Mouse (Mus musculus): ENCODE data around the gene Gm49318. TPM values are rescaled to one million over a fixed set of nuclear protein-coding genes. Genes with fewer than 3 reads are reported as not detected.

Gm49318 gene
- polyA plus RNA-seq, 1 experiment = not detected

DNA sequence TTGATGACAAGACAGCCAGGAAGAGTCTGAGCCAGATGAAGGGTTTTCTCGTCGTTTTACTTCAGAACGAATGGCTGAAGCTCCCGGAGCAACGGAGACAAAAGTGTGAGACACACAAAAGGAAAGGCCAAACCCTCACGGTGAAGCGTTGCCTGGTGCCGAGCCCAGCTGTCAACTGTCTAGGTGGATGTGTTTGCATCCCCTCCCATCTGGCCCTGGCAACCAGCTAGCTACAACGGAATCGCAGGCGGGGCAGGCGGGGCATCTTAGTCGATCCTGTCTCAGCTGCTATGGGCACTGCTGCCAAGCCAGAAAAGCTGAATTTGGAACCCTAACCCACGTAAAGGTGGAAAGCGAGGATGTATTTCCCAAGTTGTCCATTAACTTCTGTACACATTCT is 45.0 kb upstream of the Gm49318 start:
- Histone ChIP-seq H3K79me2 (ENCODE audit: control insufficient read depth, insufficient read depth) (peaks cover 14% of the 10 kb centered on the region), H3K27me3 (ENCODE audit: control insufficient read depth, insufficient read depth, insufficient read length) (peaks cover 9% of the 10 kb centered on the region), H3K4me3 (peak overlapping the region; percentile 44), H3K4me2 (ENCODE audit: low read depth) (peak overlapping the region; percentile 70), H3ac (ENCODE audit: control insufficient read depth, insufficient read length) (peak overlapping the region; percentile 24), H3K36me3 (ENCODE audit: control insufficient read depth, insufficient read depth) (peaks cover 7% of the 10 kb centered on the region)
- TF ChIP-seq REST (IDR thresholded peaks at IDR 0.05; ENCODE audit: insufficient read depth, insufficient read length) (no peak), POLR2AphosphoS2 (IDR thresholded peaks at IDR 0.05; ENCODE audit: insufficient read length, low read depth) (no peak), MYOG (IDR thresholded peaks at IDR 0.05; ENCODE audit: control insufficient read depth in 1 of 3, insufficient read depth in 1 of 3, insufficient read length in 2 of 3, low read depth in 2 of 3) (no peak), SRF (IDR thresholded peaks at IDR 0.05; ENCODE audit: control insufficient read depth, insufficient read length, low read depth) (no peak), MAX (IDR thresholded peaks at IDR 0.05; ENCODE audit: low read depth) (no peak), CEBPB (IDR thresholded peaks at IDR 0.05; ENCODE audit: insufficient read depth, poor library complexity, severe bottlenecking) (no peak), TCF12 (IDR thresholded peaks at IDR 0.05; ENCODE audit: insufficient read depth, poor library complexity, severe bottlenecking) (no peak), E2F4 (IDR thresholded peaks at IDR 0.05; ENCODE audit: insufficient read depth) (no peak), USF1 (IDR thresholded peaks at IDR 0.05; ENCODE audit: low read depth) (no peak), TCF3 (IDR thresholded peaks at IDR 0.05; ENCODE audit: insufficient read length, low read depth) (no peak), MYOD1 (IDR thresholded peaks at IDR 0.05; ENCODE audit: control insufficient read depth in 1 of 3, insufficient read length in 2 of 3, low read depth in 2 of 3) (no peak), POLR2A (IDR thresholded peaks at IDR 0.05; ENCODE audit: insufficient read length, low read depth) (no peak)

- Histone ChIP-seq H3K27me3 (ENCODE audit: control insufficient read depth, insufficient read depth, insufficient read length) (peaks cover 9% of the 10 kb centered on the region), H3K4me3 (peak overlapping the region; percentile 44), H3K79me2 (ENCODE audit: control insufficient read depth, insufficient read depth) (peaks cover 14% of the 10 kb centered on the region), H3K36me3 (ENCODE audit: control insufficient read depth, insufficient read depth) (peaks cover 7% of the 10 kb centered on the region), H3K4me2 (ENCODE audit: low read depth) (peak overlapping the region; percentile 70), H3ac (ENCODE audit: control insufficient read depth, insufficient read length) (no peak overlapping the region)
- TF ChIP-seq SRF (IDR thresholded peaks at IDR 0.05; ENCODE audit: control insufficient read depth, insufficient read length, low read depth) (no peak), MYOG (IDR thresholded peaks at IDR 0.05; ENCODE audit: control insufficient read depth in 1 of 3, insufficient read depth in 1 of 3, insufficient read length in 2 of 3, low read depth in 2 of 3) (no peak), E2F4 (IDR thresholded peaks at IDR 0.05; ENCODE audit: insufficient read depth) (no peak), TCF3 (IDR thresholded peaks at IDR 0.05; ENCODE audit: insufficient read length, low read depth) (no peak), USF1 (IDR thresholded peaks at IDR 0.05; ENCODE audit: low read depth) (no peak), MAX (IDR thresholded peaks at IDR 0.05; ENCODE audit: low read depth) (no peak), TCF12 (IDR thresholded peaks at IDR 0.05; ENCODE audit: insufficient read depth, poor library complexity, severe bottlenecking) (no peak), POLR2AphosphoS2 (IDR thresholded peaks at IDR 0.05; ENCODE audit: insufficient read length, low read depth) (no peak), MYOD1 (IDR thresholded peaks at IDR 0.05; ENCODE audit: control insufficient read depth in 1 of 3, insufficient read length in 2 of 3, low read depth in 2 of 3) (no peak), CEBPB (IDR thresholded peaks at IDR 0.05; ENCODE audit: insufficient read depth, poor library complexity, severe bottlenecking) (no peak), POLR2A (IDR thresholded peaks at IDR 0.05; ENCODE audit: insufficient read length, low read depth) (no peak), REST (IDR thresholded peaks at IDR 0.05; ENCODE audit: insufficient read depth, insufficient read length) (no peak)
Observed at GRCm38 (mm10) chr9:22115635-22116034, 44.6 kb upstream of the Gm49318 start.

DNA sequence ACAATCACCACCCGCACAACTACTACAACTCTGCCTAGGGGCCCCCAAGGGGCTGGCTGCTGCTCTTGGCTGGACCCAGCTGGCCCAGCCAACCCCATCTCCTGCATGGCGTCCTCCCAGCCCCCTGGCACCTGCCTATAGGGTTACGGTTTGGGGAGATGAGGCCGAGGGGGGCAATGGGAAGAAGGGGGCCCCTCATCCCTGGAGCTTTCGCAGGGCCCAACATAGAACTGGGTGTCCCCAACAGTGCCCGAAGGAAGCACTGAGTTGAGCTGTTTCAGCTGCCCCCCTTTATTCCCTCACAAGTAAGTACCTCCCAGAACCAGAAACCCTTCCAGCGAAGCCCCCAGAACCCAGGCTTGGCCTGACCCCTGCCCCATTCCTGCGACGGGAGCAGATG is 37.1 kb upstream of the Gm49318 start:
- H3K79me2 ChIP-seq (ENCODE audit: control insufficient read depth, insufficient read depth) = no peaks in the 10 kb centered on the region
- H3ac ChIP-seq (ENCODE audit: control insufficient read depth, insufficient read length) = no peak overlapping the region
- H3K27me3 ChIP-seq (ENCODE audit: control insufficient read depth, insufficient read depth, insufficient read length) = no peaks in the 10 kb centered on the region
- no peak overlapping the region for H3K4me2 ChIP-seq (ENCODE audit: low read depth)
- TF ChIP-seq TCF12 (IDR thresholded peaks at IDR 0.05; ENCODE audit: insufficient read depth, poor library complexity, severe bottlenecking) (no peak), MAX (IDR thresholded peaks at IDR 0.05; ENCODE audit: low read depth) (no peak), TCF3 (IDR thresholded peaks at IDR 0.05; ENCODE audit: insufficient read length, low read depth) (no peak), MYOD1 (IDR thresholded peaks at IDR 0.05; ENCODE audit: control insufficient read depth in 1 of 3, insufficient read length in 2 of 3, low read depth in 2 of 3) (no peak), POLR2AphosphoS2 (IDR thresholded peaks at IDR 0.05; ENCODE audit: insufficient read length, low read depth) (no peak), E2F4 (IDR thresholded peaks at IDR 0.05; ENCODE audit: insufficient read depth) (no peak)
- H3K4me3 ChIP-seq = no peak overlapping the region
- H3K36me3 ChIP-seq (ENCODE audit: control insufficient read depth, insufficient read depth) = peaks cover 3% of the 10 kb centered on the region

DNA sequence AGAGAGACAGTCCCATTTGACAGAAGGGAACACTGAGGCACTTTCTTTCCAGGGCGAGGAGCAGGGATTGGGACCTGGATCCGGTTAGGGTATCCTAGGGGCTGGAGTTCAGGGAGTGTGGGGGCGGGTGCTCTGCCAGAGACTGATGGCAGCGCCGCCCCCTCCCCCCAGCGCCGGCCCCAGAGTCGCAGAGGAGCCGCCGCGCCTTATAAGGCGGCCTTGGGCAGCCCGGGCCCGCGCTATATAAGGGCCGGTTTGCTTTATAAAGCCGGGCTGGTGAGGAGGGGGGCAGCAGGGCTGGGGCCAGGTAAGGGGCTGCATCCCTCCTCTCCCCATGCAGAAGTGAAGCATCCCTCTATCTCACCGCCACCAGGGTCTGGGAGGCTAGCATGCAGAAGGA is 28.9 kb upstream of the Gm49318 start:
- Histone ChIP-seq H3ac (ENCODE audit: control insufficient read depth, insufficient read length) (no peak overlapping the region), H3K36me3 (ENCODE audit: control insufficient read depth, insufficient read depth) (no peaks in the 10 kb centered on the region), H3K27me3 (ENCODE audit: control insufficient read depth, insufficient read depth, insufficient read length) (no peaks in the 10 kb centered on the region), H3K79me2 (ENCODE audit: control insufficient read depth, insufficient read depth) (no peaks in the 10 kb centered on the region), H3K4me3 (no peak overlapping the region), H3K4me2 (ENCODE audit: low read depth) (peak overlapping the region; percentile 45)
- no peak for TF ChIP-seq TCF12 (IDR thresholded peaks at IDR 0.05; ENCODE audit: insufficient read depth, poor library complexity, severe bottlenecking)
- no peak for TF ChIP-seq MYOG (IDR thresholded peaks at IDR 0.05; ENCODE audit: control insufficient read depth in 1 of 3, insufficient read depth in 1 of 3, insufficient read length in 2 of 3, low read depth in 2 of 3)
- no peak for TF ChIP-seq POLR2AphosphoS2 (IDR thresholded peaks at IDR 0.05; ENCODE audit: insufficient read length, low read depth)
- peak; percentile 57 for TF ChIP-seq SRF (IDR thresholded peaks at IDR 0.05; ENCODE audit: control insufficient read depth, insufficient read length, low read depth)

DNA sequence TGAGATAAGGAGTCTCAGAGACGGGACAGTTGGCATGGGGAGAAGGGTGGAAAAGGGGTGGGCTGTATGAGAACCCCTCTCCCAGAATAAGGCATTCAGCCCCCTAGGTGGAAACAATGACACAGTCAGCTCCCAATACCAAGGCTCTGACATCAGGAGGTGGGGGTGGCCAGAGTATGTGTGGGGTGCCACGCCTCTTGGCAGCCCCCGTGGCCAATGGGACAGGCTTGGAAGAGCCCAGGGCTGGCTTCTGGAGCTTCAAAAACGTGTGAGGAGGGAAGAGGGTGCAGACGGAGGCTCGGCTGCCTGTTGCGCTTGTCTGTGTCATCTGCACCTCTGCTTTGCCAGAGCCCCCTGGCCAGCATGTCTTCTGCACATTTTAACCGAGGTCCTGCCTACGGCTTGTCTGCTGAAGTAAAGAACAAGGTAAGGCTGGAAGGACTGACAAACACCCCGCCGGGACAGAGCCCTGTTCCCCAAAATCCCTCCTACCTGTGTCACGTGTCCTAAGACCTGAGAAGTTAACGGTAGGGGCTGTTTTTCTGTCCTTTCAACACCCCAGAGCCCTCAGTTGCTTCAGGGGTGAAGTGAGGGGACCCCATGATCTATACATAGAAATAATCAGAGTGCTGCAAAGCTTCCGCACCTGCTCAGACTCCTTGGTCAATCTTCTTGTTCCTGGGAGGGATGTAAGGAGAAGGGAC is 28.1 kb upstream of the Gm49318 start, which contains the start of gene Cnn1:
Gene Cnn1, plus strand, starts transcription at position 224 of the 704 bp plus-strand sequence.
- no peak for TF ChIP-seq MYOD1 (IDR thresholded peaks at IDR 0.05; ENCODE audit: control insufficient read depth in 1 of 3, insufficient read length in 2 of 3, low read depth in 2 of 3)
- TF ChIP-seq MYOG (IDR thresholded peaks at IDR 0.05; ENCODE audit: control insufficient read depth in 1 of 3, insufficient read depth in 1 of 3, insufficient read length in 2 of 3, low read depth in 2 of 3) = no peak
- no peak for TF ChIP-seq CEBPB (IDR thresholded peaks at IDR 0.05; ENCODE audit: insufficient read depth, poor library complexity, severe bottlenecking)
- TF ChIP-seq MAX (IDR thresholded peaks at IDR 0.05; ENCODE audit: low read depth) = no peak
- TF ChIP-seq REST (IDR thresholded peaks at IDR 0.05; ENCODE audit: insufficient read depth, insufficient read length) = no peak
- no peak for TF ChIP-seq E2F4 (IDR thresholded peaks at IDR 0.05; ENCODE audit: insufficient read depth)
- TF ChIP-seq SRF (IDR thresholded peaks at IDR 0.05; ENCODE audit: control insufficient read depth, insufficient read length, low read depth) = no peak
- TF ChIP-seq TCF12 (IDR thresholded peaks at IDR 0.05; ENCODE audit: insufficient read depth, poor library complexity, severe bottlenecking) = no peak
- no peak for TF ChIP-seq TCF3 (IDR thresholded peaks at IDR 0.05; ENCODE audit: insufficient read length, low read depth)
- Histone ChIP-seq H3K36me3 (ENCODE audit: control insufficient read depth, insufficient read depth) (no peaks in the 10 kb centered on the region), H3ac (ENCODE audit: control insufficient read depth, insufficient read length) (no peak within 1 kb of the TSS), H3K4me3 (no peak within 1 kb of the TSS), H3K79me2 (ENCODE audit: control insufficient read depth, insufficient read depth) (no peaks in the 10 kb centered on the region), H3K27me3 (ENCODE audit: control insufficient read depth, insufficient read depth, insufficient read length) (no peaks in the 10 kb centered on the region), H3K4me2 (ENCODE audit: low read depth) (peak within 1 kb of the TSS; percentile 45)

Data from myocyte (in vitro differentiated cells).